Mouse (Mus musculus): ENCODE results near the gene Gcnt3. TPM values are rescaled to one million over a fixed set of nuclear protein-coding genes. Genes with fewer than 3 reads are reported as not detected.

Gene Gcnt3
- polyA plus RNA-seq, 1 experiment from 2014 or later, result not detected

Other genes starting within 250 kb of the Gcnt3 start
- gene Bnip2, start 48.6 kb downstream of the Gcnt3 start, polyA plus RNA-seq (2015; fragmentation: Nextera tagmentation; extraction: Ambion mirVana), result 58.9 and 68.7 TPM in 2 replicates
- 199 and 218 TPM in 2 replicates for gene Gtf2a2, start 25.5 kb downstream of the Gcnt3 start, polyA plus RNA-seq (2015; fragmentation: Nextera tagmentation; extraction: Ambion mirVana)
- 9.1 and 9.5 TPM in 2 replicates for gene Fam81a, start 104.5 kb upstream of the Gcnt3 start, polyA plus RNA-seq (2015; fragmentation: Nextera tagmentation; extraction: Ambion mirVana)
- 5.3 and 8.9 TPM in 2 replicates for gene Myo1e, start 169.3 kb upstream of the Gcnt3 start, polyA plus RNA-seq (2015; fragmentation: Nextera tagmentation; extraction: Ambion mirVana)

All from neural tube, embryonic 15.5 days (tissue).